Mouse (Mus musculus): Measurements from ENCODE around the gene Duoxa1. TPM values are rescaled to one million over a fixed set of nuclear protein-coding genes. Genes with fewer than 3 reads are reported as not detected.
A peak's percentile ranks its signal among the peaks of the same experiment; 100 is the strongest.

Duoxa1 gene
- 0.90 TPM in 1 of 2 replicates, not detected in the other for polyA plus RNA-seq (2014; fragmentation: Nextera tagmentation; extraction: Ambion mirVana)

GRCm38 (mm10) chr2:122313536-122313935 lies at the start of gene Duoxa1:
Duoxa1 (minus strand) TSS chr2:122313730.
- H3K4me3 ChIP-seq (ENCODE audit: low read depth, low read length): peak within 1 kb of the TSS; percentile 10; the same call in 1 of the 2 replicates
- H3K4me2 ChIP-seq (ENCODE audit: low read depth, low read length): peak within 1 kb of the TSS; percentile 30
- ATAC-seq (replicated peaks; ENCODE audit: insufficient number of reproducible peaks, low FRiP score, low TSS enrichment, low read depth) (0 out of 2 replicates have a peak, but pooled peaks have one; percentile 57), DNase-seq (ENCODE audit: low spot score) (no peak)
- H3K4me1 ChIP-seq (ENCODE audit: control insufficient read depth, insufficient read depth, low read length): no peaks in the 10 kb centered on the region
- 5% methylated on average over 22 of the region's 24 CpGs for WGBS
- no peaks in the 10 kb centered on the region for H3K36me3 ChIP-seq (replicated peaks; ENCODE audit: control insufficient read depth, insufficient read depth, low read depth, low read length)
- no peak within 1 kb of the TSS for H3K9ac ChIP-seq (replicated peaks; ENCODE audit: low read length)
- no peaks in the 10 kb centered on the region for H3K9me3 ChIP-seq (replicated peaks; ENCODE audit: control insufficient read depth, low read length)
- H3K27ac ChIP-seq (replicated peaks; ENCODE audit: low read depth, low read length): no peak within 1 kb of the TSS
- H3K27me3 ChIP-seq (ENCODE audit: control insufficient read depth, insufficient read depth, low read length): peaks cover 20% of the 10 kb centered on the region

- ATAC-seq (replicated peaks; ENCODE audit: insufficient number of reproducible peaks, low FRiP score, low TSS enrichment, low read depth): no peak
Observed at GRCm38 (mm10) chr2:122362622-122363523, 49.3 kb upstream of the Duoxa1 start.

GRCm38 (mm10) chr2:122361868-122362621 lies 48.5 kb upstream of the Duoxa1 start:
- no peak overlapping the region for H3K4me3 ChIP-seq (ENCODE audit: low read depth, low read length)
- 45% methylated on average over 10 of the region's 10 CpGs for WGBS
- ATAC-seq (replicated peaks; ENCODE audit: insufficient number of reproducible peaks, low FRiP score, low TSS enrichment, low read depth) (no peak), DNase-seq (ENCODE audit: low spot score) (no peak)
- H3K36me3 ChIP-seq (replicated peaks; ENCODE audit: control insufficient read depth, insufficient read depth, low read depth, low read length): no peaks in the 10 kb centered on the region; the same call in 1 of the 2 replicates
- no peaks in the 10 kb centered on the region; the same call in 1 of the 2 replicates for H3K4me1 ChIP-seq (ENCODE audit: control insufficient read depth, insufficient read depth, low read length)
- H3K27me3 ChIP-seq (ENCODE audit: control insufficient read depth, insufficient read depth, low read length): no peaks in the 10 kb centered on the region
- H3K9ac ChIP-seq (replicated peaks; ENCODE audit: low read length): no peak overlapping the region
- no peak overlapping the region for H3K27ac ChIP-seq (replicated peaks; ENCODE audit: low read depth, low read length)
- H3K9me3 ChIP-seq (replicated peaks; ENCODE audit: control insufficient read depth, low read length): no peaks in the 10 kb centered on the region
- no peak overlapping the region for H3K4me2 ChIP-seq (ENCODE audit: low read depth, low read length)

More at GRCm38 (mm10) chr2:122362622-122363523, 49.3 kb upstream of the Duoxa1 start:
- Histone ChIP-seq H3K9ac (replicated peaks; ENCODE audit: low read length) (no peak overlapping the region), H3K4me2 (ENCODE audit: low read depth, low read length) (no peak overlapping the region), H3K9me3 (replicated peaks; ENCODE audit: control insufficient read depth, low read length) (no peaks in the 10 kb centered on the region), H3K4me1 (ENCODE audit: control insufficient read depth, insufficient read depth, low read length) (peaks cover 3% of the 10 kb centered on the region), H3K27ac (replicated peaks; ENCODE audit: low read depth, low read length) (no peak overlapping the region), H3K36me3 (replicated peaks; ENCODE audit: control insufficient read depth, insufficient read depth, low read depth, low read length) (no peaks in the 10 kb centered on the region; the same call in 1 of the 2 replicates), H3K27me3 (ENCODE audit: control insufficient read depth, insufficient read depth, low read length) (no peaks in the 10 kb centered on the region), H3K4me3 (ENCODE audit: low read depth, low read length) (no peak overlapping the region)
- 88% methylated on average over 13 of the region's 13 CpGs for WGBS
- DNase-seq (ENCODE audit: low spot score): no peak

- DNase-seq (ENCODE audit: low spot score): no peak
- Histone ChIP-seq H3K4me2 (ENCODE audit: low read depth, low read length) (no peak overlapping the region), H3K27ac (replicated peaks; ENCODE audit: low read depth, low read length) (no peak overlapping the region), H3K4me1 (ENCODE audit: control insufficient read depth, insufficient read depth, low read length) (no peaks in the 10 kb centered on the region), H3K27me3 (ENCODE audit: control insufficient read depth, insufficient read depth, low read length) (no peaks in the 10 kb centered on the region), H3K4me3 (ENCODE audit: low read depth, low read length) (no peak overlapping the region), H3K9me3 (replicated peaks; ENCODE audit: control insufficient read depth, low read length) (no peaks in the 10 kb centered on the region), H3K9ac (replicated peaks; ENCODE audit: low read length) (no peak overlapping the region), H3K36me3 (replicated peaks; ENCODE audit: control insufficient read depth, insufficient read depth, low read depth, low read length) (no peaks in the 10 kb centered on the region; the same call in 1 of the 2 replicates)
- ATAC-seq (replicated peaks; ENCODE audit: insufficient number of reproducible peaks, low FRiP score, low TSS enrichment, low read depth): no peak
- WGBS: 88% methylated on average over 6 of the region's 6 CpGs
Observed at GRCm38 (mm10) chr2:122361181-122361580, 47.7 kb upstream of the Duoxa1 start.

GRCm38 (mm10) chr2:122360310-122360709 lies 46.8 kb upstream of the Duoxa1 start:
- Histone ChIP-seq H3K4me2 (ENCODE audit: low read depth, low read length) (no peak overlapping the region), H3K4me3 (ENCODE audit: low read depth, low read length) (no peak overlapping the region), H3K9me3 (replicated peaks; ENCODE audit: control insufficient read depth, low read length) (no peaks in the 10 kb centered on the region), H3K4me1 (ENCODE audit: control insufficient read depth, insufficient read depth, low read length) (no peaks in the 10 kb centered on the region), H3K27ac (replicated peaks; ENCODE audit: low read depth, low read length) (no peak overlapping the region), H3K27me3 (ENCODE audit: control insufficient read depth, insufficient read depth, low read length) (no peaks in the 10 kb centered on the region), H3K9ac (replicated peaks; ENCODE audit: low read length) (no peak overlapping the region), H3K36me3 (replicated peaks; ENCODE audit: control insufficient read depth, insufficient read depth, low read depth, low read length) (no peaks in the 10 kb centered on the region; the same call in 1 of the 2 replicates)
- WGBS: 48% methylated on average over 6 of the region's 6 CpGs
- no peak for DNase-seq (ENCODE audit: low spot score)
- no peak for ATAC-seq (replicated peaks; ENCODE audit: insufficient number of reproducible peaks, low FRiP score, low TSS enrichment, low read depth)

- Histone ChIP-seq H3K27ac (replicated peaks; ENCODE audit: low read depth, low read length) (no peak overlapping the region), H3K9ac (replicated peaks; ENCODE audit: low read length) (no peak overlapping the region), H3K4me1 (ENCODE audit: control insufficient read depth, insufficient read depth, low read length) (no peaks in the 10 kb centered on the region), H3K9me3 (replicated peaks; ENCODE audit: control insufficient read depth, low read length) (no peaks in the 10 kb centered on the region), H3K4me2 (ENCODE audit: low read depth, low read length) (no peak overlapping the region), H3K27me3 (ENCODE audit: control insufficient read depth, insufficient read depth, low read length) (no peaks in the 10 kb centered on the region), H3K36me3 (replicated peaks; ENCODE audit: control insufficient read depth, insufficient read depth, low read depth, low read length) (no peaks in the 10 kb centered on the region), H3K4me3 (ENCODE audit: low read depth, low read length) (no peak overlapping the region)
- 72% methylated on average over 3 of the region's 3 CpGs for WGBS
- DNase-seq (ENCODE audit: low spot score) (no peak), ATAC-seq (replicated peaks; ENCODE audit: insufficient number of reproducible peaks, low FRiP score, low TSS enrichment, low read depth) (no peak)
Observed at GRCm38 (mm10) chr2:122356187-122356586, 42.7 kb upstream of the Duoxa1 start.

GRCm38 (mm10) chr2:122355389-122355788 lies 41.9 kb upstream of the Duoxa1 start:
- no peak overlapping the region for H3K4me2 ChIP-seq (ENCODE audit: low read depth, low read length)
- H3K4me1 ChIP-seq (ENCODE audit: control insufficient read depth, insufficient read depth, low read length): no peaks in the 10 kb centered on the region
- 84% methylated on average over 5 of the region's 5 CpGs for WGBS
- ATAC-seq (replicated peaks; ENCODE audit: insufficient number of reproducible peaks, low FRiP score, low TSS enrichment, low read depth) (no peak), DNase-seq (ENCODE audit: low spot score) (no peak)
- H3K9me3 ChIP-seq (replicated peaks; ENCODE audit: control insufficient read depth, low read length): no peaks in the 10 kb centered on the region
- no peaks in the 10 kb centered on the region for H3K27me3 ChIP-seq (ENCODE audit: control insufficient read depth, insufficient read depth, low read length)
- H3K36me3 ChIP-seq (replicated peaks; ENCODE audit: control insufficient read depth, insufficient read depth, low read depth, low read length): no peaks in the 10 kb centered on the region
- H3K27ac ChIP-seq (replicated peaks; ENCODE audit: low read depth, low read length): no peak overlapping the region
- H3K9ac ChIP-seq (replicated peaks; ENCODE audit: low read length): no peak overlapping the region
- no peak overlapping the region for H3K4me3 ChIP-seq (ENCODE audit: low read depth, low read length)

Data from embryonic facial prominence, embryonic 11.5 days (tissue).